ENCODE assay signal across 17 mouse cellular contexts in genomic region chr9:75322099-75322885, GRCm38 (mm10). TPM values are rescaled to one million over a fixed set of nuclear protein-coding genes. Genes with fewer than 3 reads are reported as not detected.
DNase-seq lines count a peak whose midpoint lies in the region; ATAC-seq and TF ChIP-seq lines count a peak whose summit lies in the region.
"Had no signal": no experiment of that assay in that cellular context is flagged by ENCODE, and none has a peak within 500 bp of the region (broad histone marks: within the 10 kb centered on the region; RNA-seq: fewer than 3 reads in every experiment).

No protein-coding gene starts in this region.

- peak; percentile 35 to 45 for DNase-seq in frontal cortex, postnatal 36 days (ENCODE audit: low spot score in 2 of 2)
- no peak for DNase-seq in frontal cortex, postnatal 14 days (ENCODE audit: low spot score in 2 of 2)
- no peak for DNase-seq in left cerebral cortex, adult 2 months (ENCODE audit: extremely low spot score in 1 of 2, low spot score in 2 of 2)
- DNase-seq in left cerebral cortex, postnatal 4 days: no peak
- peak; percentile 50 to 52 for DNase-seq in cerebellum, postnatal 10 days
- DNase-seq in left cerebral cortex, postnatal 36 days (ENCODE audit: low spot score in 2 of 2): peak; percentile 44
- DNase-seq in testis, postnatal 10 days (ENCODE audit: low spot score): no peak
- DNase-seq: adrenal gland, postnatal 25 days; B cell, adult 2 months; forebrain, postnatal 0 days; layer of hippocampus, adult 9-11 months; liver had no signal

- no peak for ATAC-seq in activated CD4-positive, CD25-positive, alpha-beta regulatory T cell, adult 4 months
- ATAC-seq: forebrain, postnatal 0 days; lung, postnatal 0 days had no signal

- H3K27ac ChIP-seq in left cerebral cortex, adult 2 months: peak overlapping the region; percentile 82
- H3K27ac ChIP-seq: midbrain, embryonic 12.5 days had no signal

- no peak; the same call in none of the 2 replicates for TF ChIP-seq CTCF in left cerebral cortex, adult 2 months (IDR thresholded peaks at IDR 0.05)

- no peak overlapping the region for H3K4me3 ChIP-seq in left cerebral cortex, adult 2 months
- H3K4me3 ChIP-seq: midbrain, embryonic 12.5 days had no signal

- intact Hi-C loops in left cerebral cortex, adult 2 months (cut with DNase I): no loop called here
- intact Hi-C loops in left cerebral cortex, postnatal 4 days (cut with DNase I): no loop called here
- intact Hi-C loops in left cerebral cortex, postnatal 36 days (cut with DNase I): loop anchor here (5.0 kb wide), 1 partner anchor 90 kb away; the partner anchor contains the start of gene Mapk6

RNA-seq across cellular contexts. Expression of gene Gnb5, which starts 16.2 kb away (rescaled TPM):
- 100 to 1,000 TPM; 143 to 163 TPM for total RNA-seq in left cerebral cortex, adult 2 months (2021)
- total RNA-seq in left cerebral cortex, postnatal 4 days (2021): 10 to 100 TPM; 74.6 to 78.1 TPM
- total RNA-seq in left cerebral cortex, postnatal 36 days (2021): 100 to 1,000 TPM; 149 to 158 TPM
- polyA plus RNA-seq in activated CD4-positive, CD25-positive, alpha-beta regulatory T cell, adult 4 months (2017; shearing (Covaris generic)): 10 to 100 TPM in 1 of 2 experiments, 1 to 10 TPM in 1; 7.4 to 10.3 TPM

RNA-seq across cellular contexts. Expression of gene Bcl2l10, which starts 25.3 kb away (rescaled TPM):
- not detected for total RNA-seq in left cerebral cortex, adult 2 months (2021)
- total RNA-seq in left cerebral cortex, postnatal 4 days (2021): under 1 TPM in 1 of 2 experiments, not detected in 1; 0.32 TPM
- not detected for total RNA-seq in left cerebral cortex, postnatal 36 days (2021)
- polyA plus RNA-seq in activated CD4-positive, CD25-positive, alpha-beta regulatory T cell, adult 4 months (2017; shearing (Covaris generic)): not detected
- total RNA-seq: adrenal gland, postnatal 25 days; forebrain, postnatal 0 days had no signal
- polyA plus RNA-seq: forebrain, postnatal 0 days; heart, postnatal 0 days; midbrain, embryonic 12.5 days; thymus, postnatal 0 days had no signal

Comparison
In these comparisons a context has a peak if more than half of its experiments do, and no peak if none do; other contexts are left out.
1. DNase-seq: peak in frontal cortex, postnatal 36 days (2 of 2), cerebellum, postnatal 10 days (2 of 2) and left cerebral cortex, postnatal 36 days (2 of 2); none in frontal cortex, postnatal 14 days (0 of 2), left cerebral cortex, adult 2 months (0 of 2), left cerebral cortex, postnatal 4 days (single experiment) and testis, postnatal 10 days (single experiment).